Mouse (Mus musculus): ENCODE measurements around the gene Pam.

Pam gene

DNA sequence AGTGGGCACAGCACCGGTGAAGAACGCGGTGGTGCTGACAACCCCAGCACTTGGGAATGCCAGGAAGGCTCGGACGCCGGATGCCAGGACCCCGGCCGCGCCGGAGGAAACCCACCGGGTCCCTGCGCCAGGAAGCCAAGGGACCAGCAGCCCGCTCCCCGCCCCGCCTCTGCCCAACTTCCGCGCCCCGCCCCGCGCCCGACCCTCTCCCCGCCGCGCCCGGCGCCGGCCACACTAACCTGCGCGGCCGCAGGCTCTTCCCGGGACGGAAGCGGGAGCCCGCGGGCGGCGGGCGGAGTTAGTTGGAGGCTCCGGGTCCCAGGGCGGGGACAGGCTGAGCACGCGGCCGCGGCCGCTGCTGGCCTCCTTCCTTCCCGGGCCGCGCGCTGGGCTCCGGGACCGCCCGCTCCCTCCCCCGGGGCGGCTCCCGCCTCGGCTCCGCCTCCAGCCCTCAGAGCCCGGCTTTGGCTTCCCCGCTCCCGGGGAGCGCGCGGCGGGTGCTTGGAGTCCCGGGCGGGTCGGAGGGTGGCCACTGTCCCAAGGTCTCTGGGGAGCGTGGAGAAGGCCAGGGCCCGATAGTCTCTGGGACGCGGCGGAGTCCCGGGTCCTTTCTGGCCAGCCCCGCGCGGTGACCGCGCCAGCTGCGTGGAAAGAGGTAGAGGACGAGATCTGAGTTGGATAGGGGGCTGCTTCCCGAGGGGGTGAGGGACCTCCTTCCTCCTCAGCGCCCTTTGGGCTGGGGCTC lies at the start of gene Pam:
Gene Pam (minus strand): TSS at position 401 of the 745 bp plus-strand sequence.
- DNase-seq (ENCODE audit: low read depth in 2 of 2, low spot score in 2 of 2) = peak; percentile 25 to 35

DNA sequence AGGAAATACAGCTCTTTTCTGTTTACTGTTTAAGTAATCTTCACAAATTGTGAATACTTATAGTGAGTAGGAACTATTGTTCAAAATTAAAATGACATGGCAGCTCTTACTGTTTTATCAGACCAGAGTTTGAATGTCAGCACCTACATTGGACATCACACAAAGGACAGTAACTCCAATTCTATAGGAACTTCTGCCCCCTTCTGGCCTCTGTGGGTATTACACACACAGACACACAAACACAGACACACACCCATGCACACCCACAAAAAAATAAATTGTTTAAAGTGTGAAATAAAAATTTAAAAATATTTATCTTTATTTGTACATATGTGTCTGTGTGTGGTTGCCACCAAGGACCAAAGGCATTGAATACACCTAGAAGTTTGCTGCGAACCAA lies 49.4 kb upstream of the Pam start:
- peak; percentile 6 to 15 for DNase-seq (ENCODE audit: low read depth in 2 of 2, low spot score in 2 of 2)

DNA sequence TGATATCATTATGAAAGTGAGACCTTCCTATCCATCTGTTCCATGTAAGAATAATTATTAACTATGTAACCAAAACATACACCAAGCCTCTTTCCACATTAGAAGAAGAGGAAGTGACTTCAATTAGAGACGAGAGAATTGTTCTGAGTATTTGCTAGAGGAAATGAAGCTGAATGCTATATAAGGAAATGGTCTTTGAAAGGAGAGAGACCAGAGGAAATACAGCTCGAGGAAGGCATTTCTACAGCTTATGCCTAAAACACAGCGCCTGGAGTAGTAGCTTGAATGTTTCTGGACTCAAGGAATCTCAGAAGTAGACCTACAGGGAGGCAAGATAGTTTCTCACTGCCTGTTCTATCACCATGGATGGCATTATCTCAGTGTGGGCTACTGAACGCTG lies 35.8 kb upstream of the Pam start:
- DNase-seq (ENCODE audit: low read depth in 2 of 2, low spot score in 2 of 2) = no peak

DNA sequence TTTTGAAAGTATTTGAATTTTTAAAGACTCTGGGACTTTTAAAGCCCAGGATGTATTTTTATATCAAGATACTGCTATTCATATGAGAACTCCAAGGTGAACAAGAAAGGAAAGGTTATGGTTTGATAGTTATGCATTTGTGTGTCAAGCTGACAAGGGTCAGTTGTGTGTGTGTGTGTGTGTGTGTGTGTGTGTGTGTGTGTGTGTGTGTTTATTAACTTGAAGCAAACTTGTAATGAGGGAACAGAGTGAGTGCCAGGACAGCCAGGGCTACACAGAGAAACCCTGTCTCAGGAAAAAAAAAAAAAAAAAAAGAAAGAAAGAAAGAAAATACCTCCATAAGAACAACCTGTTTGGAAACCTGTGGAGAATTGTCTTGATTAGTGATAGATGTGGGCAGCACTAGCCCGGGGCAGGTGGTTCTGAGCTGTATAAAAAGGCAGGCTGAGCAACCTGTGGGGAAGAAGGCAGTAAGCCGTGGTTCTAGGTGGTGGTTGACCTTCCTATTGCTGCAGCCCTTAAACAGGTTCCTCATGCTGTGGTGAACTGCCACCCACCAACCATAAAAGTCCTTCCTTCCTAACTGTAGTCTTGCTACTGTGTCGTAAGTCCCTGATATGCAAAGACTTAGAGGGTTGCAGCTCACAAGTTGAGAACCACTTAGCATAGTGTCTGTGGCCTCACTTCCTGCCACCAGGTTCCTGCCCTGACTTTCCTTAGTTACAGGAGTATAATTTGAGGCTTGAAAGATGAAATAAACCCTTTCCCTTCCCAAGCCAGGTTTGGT lies 34.3 kb upstream of the Pam start:
- no peak for DNase-seq (ENCODE audit: low read depth in 2 of 2, low spot score in 2 of 2)

DNA sequence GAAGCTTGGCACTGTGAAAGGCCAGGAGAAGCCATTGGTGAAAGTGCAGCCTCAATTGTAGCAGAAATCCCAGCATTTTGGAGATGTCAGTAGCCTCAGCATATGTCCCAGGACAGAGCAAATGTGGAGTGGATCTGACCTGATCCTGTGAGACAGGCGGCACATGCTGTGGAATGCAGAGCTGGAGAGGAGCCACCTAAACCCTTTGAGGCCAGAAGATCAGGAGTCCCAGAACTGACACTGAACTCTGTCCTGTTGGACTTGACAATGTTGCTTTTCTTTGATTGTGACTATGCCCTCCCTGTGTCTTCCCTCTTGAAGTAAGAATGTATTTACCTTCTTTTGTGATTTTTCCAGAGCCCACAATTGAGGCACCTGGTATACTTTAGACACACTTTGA lies 33.7 kb upstream of the Pam start:
- no peak for DNase-seq (ENCODE audit: low read depth in 2 of 2, low spot score in 2 of 2)

DNA sequence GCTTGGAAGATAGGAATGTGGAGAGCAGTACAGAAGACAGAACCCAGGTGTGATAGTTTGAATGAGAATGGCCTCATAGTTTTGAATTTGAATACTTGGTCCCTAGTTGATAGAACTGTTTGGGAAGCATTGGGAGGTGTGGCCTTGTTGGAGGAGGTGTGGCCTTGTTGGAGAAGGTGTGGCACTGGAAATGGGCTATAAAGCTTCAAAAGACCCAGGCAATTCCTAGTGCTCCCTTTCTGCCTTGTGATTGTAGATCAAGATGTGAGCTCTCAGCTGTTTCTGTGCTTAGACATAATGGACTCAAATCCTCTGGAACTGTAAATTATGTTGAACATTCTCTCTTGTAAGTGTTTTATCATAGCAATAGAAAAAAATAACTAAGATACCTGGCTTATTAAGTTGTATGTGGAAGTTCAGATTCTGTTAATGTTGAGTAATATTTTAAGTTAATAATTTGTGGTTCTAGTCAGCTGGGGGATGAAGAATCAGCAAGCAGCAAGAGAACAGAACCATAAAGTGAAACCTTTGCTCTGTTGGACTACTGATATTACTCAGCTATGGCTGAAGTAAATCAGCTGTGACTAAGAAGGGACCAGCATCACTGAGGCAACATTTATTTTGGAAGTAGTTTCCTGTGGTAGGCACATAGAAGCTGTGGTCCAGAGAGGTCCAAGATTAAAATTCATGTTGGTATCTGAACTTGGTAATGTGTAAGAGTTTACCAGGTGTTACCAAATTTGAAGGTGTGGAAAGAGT lies 33.1 kb upstream of the Pam start:
- DNase-seq (ENCODE audit: low read depth in 2 of 2, low spot score in 2 of 2) = no peak

DNA sequence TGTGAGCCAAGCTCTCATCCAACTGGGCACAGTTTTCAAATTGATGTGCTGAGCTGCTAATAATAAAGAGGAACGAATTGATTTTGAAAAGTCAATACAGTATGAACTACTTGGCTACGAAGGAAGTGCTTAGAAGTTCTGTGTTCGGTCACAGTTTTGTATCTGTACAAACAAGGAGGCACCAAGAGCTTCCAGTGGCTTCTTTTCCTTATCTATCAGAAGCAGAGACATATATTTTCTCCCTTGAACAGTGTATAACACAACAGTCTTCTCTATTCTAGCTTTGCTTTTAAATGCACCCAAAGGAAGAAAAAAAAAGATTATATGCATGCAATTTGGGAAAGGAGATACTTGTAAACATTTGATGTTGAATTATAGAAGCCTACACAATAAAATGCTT lies 30.8 kb upstream of the Pam start:
- DNase-seq (ENCODE audit: low read depth in 2 of 2, low spot score in 2 of 2) = no peak

DNA sequence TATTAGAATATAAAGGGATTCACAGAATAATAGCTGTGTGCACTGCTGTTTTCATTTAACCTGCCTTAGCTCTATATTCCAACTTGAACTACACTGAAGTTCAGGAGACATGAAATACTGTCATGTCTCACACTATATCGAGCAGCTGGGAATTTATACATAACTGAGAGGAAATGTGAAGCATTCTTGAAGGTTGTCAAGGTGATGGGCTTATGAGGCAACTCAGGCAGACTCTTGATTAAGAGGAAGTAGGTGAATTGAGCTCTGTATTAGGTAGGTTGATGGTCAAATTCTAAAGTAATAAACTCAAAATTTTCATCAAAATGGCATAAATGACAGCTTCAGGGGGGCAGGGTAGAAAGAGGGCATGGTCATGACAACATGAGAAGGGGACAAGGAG lies 29.3 kb upstream of the Pam start:
- no peak for DNase-seq (ENCODE audit: low read depth in 2 of 2, low spot score in 2 of 2)

DNA sequence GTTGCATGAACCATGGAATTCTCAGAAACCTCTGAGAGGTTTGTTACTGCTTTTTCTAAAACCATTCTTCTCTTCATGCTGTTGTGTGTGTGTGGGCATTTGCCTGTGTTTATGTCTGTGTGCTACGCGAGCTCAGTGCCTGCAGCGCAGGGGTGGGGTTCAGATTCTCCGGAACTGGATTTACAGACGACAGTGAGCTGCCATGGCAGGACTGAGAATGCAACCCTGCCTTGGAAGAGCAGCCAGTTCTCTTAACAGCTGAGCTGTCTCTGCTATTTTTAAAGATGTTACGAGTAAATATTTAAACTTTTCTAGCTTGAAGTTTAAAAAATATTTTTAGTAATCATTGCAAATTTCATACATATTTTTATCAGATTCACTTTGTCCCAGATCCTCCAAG lies 24.1 kb upstream of the Pam start:
- no peak for DNase-seq (ENCODE audit: low read depth in 2 of 2, low spot score in 2 of 2)

DNA sequence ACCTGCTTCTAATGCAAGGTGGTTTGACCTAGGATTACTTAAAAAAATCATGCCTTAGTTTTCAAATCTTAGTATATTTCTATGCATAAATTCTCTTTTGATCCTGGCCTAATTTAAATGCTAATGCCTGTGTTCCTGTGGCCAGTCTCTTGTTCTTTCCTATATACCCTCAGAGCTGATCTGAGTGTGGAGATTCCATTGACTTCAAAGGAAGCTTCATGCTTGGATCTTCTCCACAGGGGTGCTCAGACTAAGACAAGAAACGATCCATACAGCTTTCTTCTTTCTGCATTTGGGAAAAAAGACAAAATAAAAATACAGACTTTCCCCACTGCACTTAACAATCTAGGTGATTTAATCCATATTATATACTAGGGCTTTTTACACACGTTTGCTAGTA lies 12.2 kb upstream of the Pam start:
- no peak for DNase-seq (ENCODE audit: low read depth in 2 of 2, low spot score in 2 of 2)

DNA sequence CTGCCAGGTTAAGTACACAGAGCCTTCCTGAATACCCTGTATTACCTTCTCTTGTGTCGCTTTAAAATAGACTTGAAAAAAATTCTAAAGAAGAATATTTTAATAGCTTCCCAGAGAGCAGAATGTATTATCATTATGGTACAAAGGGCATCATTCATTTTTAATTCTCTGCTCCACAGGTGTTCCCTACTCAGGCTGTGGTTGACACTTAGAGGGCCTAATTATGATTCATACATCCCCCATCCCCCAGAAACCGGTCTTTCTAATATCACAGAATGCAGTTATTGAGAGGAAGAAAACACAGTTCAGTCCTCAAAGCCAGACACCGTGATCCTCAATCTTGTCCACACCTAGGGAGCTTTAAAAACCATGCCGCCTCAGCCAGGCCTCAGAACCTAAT lies 4.0 kb upstream of the Pam start:
- DNase-seq (ENCODE audit: low read depth in 2 of 2, low spot score in 2 of 2) = no peak

DNA sequence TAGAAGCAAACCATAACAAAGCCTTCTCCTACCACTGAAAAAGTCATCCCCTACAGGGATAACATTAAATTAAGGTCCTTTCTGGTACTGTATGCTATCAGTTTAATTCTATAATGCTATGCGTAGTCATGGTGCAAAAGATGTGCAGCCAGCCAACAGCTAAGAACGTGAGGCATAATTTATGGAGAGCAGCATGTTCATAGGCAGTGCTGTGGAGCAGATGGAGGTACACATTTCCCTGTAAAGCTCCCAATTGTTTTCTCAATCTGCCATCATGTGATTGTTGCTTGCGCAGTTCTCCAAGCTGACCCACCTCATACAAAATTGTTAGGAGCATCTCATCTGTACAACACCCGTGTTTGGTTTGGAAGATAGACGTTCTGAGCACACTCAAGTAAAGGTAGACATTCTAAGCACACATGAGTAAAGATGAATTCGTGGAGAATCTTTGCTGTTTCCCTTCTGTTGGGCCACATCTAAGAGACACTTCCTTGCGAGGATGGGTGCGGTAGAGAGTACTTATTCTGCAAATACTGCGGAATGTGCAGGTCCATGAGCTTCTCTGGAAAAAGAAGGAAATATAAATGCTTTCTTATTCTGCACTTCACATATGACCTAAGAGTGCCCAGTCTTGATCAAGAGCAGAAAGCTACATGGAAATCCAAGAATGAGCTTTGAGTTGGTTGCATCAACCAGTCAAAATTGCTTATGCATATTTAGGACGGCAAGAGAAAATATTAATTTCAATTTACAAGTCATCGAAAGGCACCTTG lies 2.7 kb upstream of the Pam start:
- no peak for DNase-seq (ENCODE audit: low read depth in 2 of 2, low spot score in 2 of 2)

DNA sequence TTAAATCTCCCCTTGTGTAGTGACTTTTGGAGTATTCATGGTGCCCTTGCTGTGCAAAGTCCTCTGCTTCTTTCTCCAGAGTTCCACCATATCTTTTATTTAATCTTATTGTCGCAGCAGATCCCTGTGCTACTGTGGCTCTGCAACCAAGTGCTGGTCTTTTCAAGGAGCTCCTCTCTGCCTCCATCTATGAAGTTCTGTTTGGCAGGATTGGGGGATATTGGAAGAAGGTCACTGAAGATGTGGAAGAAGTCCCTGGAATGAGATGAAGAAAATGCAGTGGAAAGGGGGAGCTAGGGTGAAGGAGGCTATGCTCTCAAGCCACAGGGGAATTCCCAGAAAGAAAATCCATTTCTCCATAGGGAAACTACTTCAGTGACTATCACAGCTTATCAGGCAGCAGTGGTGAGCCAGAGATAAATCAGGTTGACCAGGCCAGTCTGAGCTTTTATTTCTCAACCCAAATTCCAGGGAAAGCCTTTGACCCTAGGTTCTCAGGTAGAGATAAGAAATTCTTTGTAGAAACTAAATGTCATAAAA lies 1.0 kb upstream of the Pam start:
- DNase-seq (ENCODE audit: low read depth in 2 of 2, low spot score in 2 of 2) = no peak

DNA sequence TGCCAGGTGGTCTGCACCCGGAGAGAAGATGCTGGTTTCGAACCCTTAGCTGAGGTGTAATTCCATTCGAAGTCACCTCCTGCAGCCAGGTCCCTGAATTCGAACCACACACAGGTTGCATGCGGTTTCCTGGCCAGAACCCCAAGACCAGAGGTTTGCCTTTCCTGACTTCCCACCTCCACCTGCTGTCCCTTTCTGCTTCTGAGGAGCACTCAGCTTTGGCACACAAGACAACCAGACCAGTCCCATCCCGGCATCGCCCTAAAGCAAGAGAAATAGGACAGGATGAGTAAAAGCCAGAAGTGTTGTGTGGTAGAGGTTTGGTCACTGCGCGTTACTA lies 515 bp upstream of the Pam start:
- no peak for DNase-seq (ENCODE audit: low read depth in 2 of 2, low spot score in 2 of 2)

DNA sequence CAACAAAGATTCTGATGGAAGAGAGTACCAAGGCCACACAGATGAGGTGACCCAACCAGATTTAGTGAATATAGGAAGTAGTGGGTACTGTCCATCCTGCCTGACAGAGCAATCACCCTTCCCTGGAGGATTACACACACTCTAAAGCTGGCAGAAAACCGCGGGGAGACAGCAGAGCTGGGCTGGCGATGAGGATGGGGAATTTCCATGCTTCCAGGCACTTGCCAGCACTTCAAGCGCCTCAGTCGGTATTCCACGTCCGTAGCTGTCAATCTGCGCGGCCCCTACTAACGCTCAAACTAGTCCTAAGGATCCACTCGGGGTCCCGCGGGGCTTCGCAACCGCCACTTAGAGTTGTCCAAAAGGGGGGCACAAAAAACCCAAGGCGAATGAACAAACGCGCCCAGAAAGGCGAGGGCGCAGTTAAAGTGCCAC lies 618 bp downstream of the Pam start:
- peak in 1 of 2 experiments; percentile 1 for DNase-seq (ENCODE audit: low read depth in 2 of 2, low spot score in 2 of 2)

DNA sequence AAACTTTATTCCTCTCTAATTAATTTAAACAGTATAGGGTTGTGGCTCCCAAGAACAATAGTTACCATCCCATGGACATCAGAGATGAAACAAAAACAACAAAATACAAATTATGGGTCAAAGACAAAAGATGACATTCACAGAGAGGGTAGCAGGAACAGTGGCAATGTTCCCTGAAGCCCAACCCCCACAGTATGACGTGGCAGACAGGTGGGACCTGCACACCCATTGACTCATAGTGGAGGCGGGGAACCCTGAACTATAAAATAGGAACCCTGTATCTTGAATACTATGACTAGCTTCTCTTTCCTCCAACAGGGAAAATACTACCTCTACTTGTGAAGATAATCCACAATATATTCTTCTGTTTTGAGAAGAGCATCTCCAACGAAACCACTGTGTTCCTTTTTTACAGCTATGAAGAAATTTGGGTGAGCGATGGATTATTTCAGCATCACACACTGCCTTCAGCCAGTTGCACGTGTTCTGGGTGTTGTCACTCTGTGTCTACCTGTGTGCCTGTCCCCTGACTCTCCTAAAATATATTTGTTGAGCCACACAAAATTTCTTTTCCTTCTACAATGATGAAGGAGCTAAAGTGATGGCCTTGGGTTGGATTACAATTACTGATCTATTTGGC lies 6.0 kb downstream of the Pam start:
- DNase-seq (ENCODE audit: low read depth in 2 of 2, low spot score in 2 of 2) = no peak

DNA sequence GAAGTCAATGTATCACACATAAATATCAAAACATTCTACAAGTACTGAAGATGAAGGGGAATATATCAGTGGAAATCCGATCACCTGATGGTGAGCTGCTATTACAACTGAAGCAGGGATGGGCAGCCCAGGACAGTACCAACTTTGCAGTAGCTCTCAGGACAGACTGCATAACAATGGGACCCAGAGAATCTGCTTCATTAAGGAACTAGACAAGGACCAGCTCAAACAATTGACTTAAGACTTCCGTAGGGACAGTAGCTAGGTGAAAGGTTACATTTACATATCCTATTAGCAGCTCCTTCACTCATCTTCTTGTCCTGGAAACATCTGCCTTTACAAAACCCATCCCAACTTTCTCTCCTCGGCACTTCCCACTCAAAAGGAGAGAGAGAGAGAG lies 9.0 kb downstream of the Pam start:
- DNase-seq (ENCODE audit: low read depth in 2 of 2, low spot score in 2 of 2) = no peak

DNA sequence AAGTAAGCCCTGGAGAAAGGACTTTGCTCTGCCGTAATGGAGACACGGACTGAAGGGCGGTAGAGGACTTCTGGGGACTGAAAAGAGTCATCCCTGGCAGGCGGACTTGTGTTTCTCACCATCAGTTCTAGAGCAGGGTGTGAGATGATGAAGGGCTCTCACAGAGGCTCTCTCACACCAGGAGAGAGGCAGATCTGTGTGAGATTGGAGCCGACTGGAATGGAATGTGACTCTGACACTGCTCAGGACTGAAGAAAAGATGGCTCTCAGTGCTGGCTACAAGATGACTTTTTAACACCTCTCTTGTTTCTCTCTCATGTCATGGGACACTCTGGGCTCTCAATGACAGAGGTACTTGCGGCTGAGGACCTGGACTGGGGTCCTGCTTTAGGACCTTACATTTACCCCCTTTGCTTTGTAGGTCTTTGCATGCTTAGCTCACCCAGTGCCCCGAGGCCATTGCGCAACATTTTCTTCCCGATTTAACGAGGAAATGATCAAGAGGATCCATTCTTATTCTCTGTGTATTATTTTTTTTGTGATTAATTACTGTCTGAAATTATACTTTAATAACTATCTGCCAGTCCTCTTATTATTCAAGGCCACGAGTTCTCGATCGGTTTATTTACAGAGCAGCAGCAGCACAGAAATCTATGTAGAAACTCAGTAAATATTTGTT lies 10.7 kb downstream of the Pam start:
- no peak for DNase-seq (ENCODE audit: low read depth in 2 of 2, low spot score in 2 of 2)

DNA sequence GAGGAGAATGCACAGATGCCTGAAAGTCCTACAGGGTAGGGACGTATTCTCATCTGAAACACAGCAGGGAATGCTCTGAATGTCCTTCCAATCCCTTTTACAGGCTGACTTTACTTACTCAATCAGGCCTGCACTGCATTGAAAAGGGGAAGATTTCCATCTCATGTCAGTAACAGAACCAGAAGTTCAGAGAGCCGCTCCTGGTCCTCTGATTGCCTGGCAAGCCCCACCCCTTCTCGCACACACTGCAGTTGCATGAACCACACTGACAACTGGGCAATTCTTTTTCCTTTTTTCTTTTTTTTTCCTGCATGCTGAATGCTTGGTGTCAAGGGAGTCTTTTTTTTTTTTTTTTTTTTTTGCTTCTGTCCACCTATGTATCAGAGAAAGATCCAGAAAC lies 11.9 kb downstream of the Pam start:
- no peak for DNase-seq (ENCODE audit: low read depth in 2 of 2, low spot score in 2 of 2)

DNA sequence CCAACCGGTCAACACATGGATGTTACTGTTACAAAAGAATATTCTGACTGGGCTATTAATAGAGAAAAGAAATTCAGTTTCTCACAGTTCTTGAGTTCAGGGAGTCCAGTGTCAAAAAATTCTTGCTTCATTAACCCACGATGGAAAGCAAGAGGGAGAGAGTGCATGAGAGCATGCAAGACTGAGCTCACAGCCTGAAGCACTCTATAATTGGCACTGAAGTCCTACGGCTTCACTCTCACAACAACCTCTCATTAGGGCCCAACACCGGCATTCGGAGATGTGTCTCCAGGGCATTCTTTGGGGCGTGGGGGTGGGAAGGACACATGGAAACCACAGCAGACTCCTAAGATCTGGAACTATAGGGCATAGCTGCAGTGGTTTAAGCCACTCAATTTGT lies 12.5 kb downstream of the Pam start:
- DNase-seq (ENCODE audit: low read depth in 2 of 2, low spot score in 2 of 2) = no peak
